Mouse (Mus musculus) MEL (cell line): Measurements from ENCODE around the gene Ext2. TPM values are rescaled to one million over a fixed set of nuclear protein-coding genes. Genes with fewer than 3 reads are reported as not detected.

ENCODE experiments used
- DNase-seq: peaks from one replicate; pipeline ENCODE4 v3.0.0; 2011; ENCODE audit warnings: low read depth, low spot score
- H3K27ac ChIP-seq: 2 replicates; pipeline ENCODE4 v1.5.1; 2012; ENCODE audit warnings: low read depth, mild to moderate bottlenecking, control low read depth, low read length, moderate library complexity; ENCODE audit not compliant: control insufficient read depth
- H3K27me3 ChIP-seq, 2 experiments: fragments of 150-350 bp in 1 of 2; sonication (generic) in 1 of 2; 2 replicates each; pipeline ENCODE4 v1.6.1; 2012; ENCODE audit warnings: low read length in 2 of 2, mild to moderate bottlenecking in 2 of 2, improper control_type of control experiment in 1 of 2, moderate library complexity in 1 of 2; ENCODE audit not compliant: insufficient read depth in 2 of 2, control insufficient read depth in 1 of 2
- H3K36me3 ChIP-seq, 2 experiments: 2 replicates each; pipeline ENCODE4 v1.6.1; 2012 to 2014; ENCODE audit warnings: low read length in 2 of 2, improper control_type of control experiment in 1 of 2, inconsistent platforms in 1 of 2, mild to moderate bottlenecking in 1 of 2; ENCODE audit not compliant: insufficient read depth in 2 of 2, control insufficient read depth in 1 of 2
- H3K4me1 ChIP-seq, 2 experiments: fragments of 150-350 bp in 1 of 2; sonication (generic) in 1 of 2; 2 replicates each; pipeline ENCODE4 v1.6.1; 2012; ENCODE audit warnings: low read length in 2 of 2, improper control_type of control experiment in 1 of 2, mild to moderate bottlenecking in 1 of 2; ENCODE audit not compliant: insufficient read depth in 2 of 2, control insufficient read depth in 1 of 2
- H3K4me3 ChIP-seq, 2 experiments: fragments of 150-350 bp in 1 of 2; sonication (generic) in 1 of 2; 2 replicates each; pipeline ENCODE4 v1.5.1; 2012; ENCODE audit warnings: low read depth in 2 of 2, low read length in 2 of 2, mild to moderate bottlenecking in 2 of 2, moderate library complexity in 2 of 2, control low read depth in 1 of 2, improper control_type of control experiment in 1 of 2; ENCODE audit not compliant: control insufficient read depth in 1 of 2, insufficient read depth in 1 of 2
- H3K79me2 ChIP-seq: 2 replicates; pipeline ENCODE4 v1.6.1; 2012; ENCODE audit warnings: mild to moderate bottlenecking, low read length, moderate library complexity; ENCODE audit not compliant: control insufficient read depth, poor library complexity, insufficient read depth
- H3K9ac ChIP-seq: 2 replicates; pipeline ENCODE4 v1.6.1; 2012; ENCODE audit warnings: low read depth, mild to moderate bottlenecking, control low read depth, low read length, moderate library complexity; ENCODE audit not compliant: control insufficient read depth, poor library complexity, severe bottlenecking
- H3K9me3 ChIP-seq: fragments of 150-350 bp; sonication (generic); replicated peaks from 2 replicates; pipeline ENCODE4 v1.6.1; 2012; ENCODE audit warnings: mild to moderate bottlenecking, low read length, improper control_type of control experiment, moderate library complexity; ENCODE audit not compliant: insufficient read depth
- BHLHE40 ChIP-seq: IDR thresholded peaks from 2 replicates; pipeline ENCODE4 v1.6.1; 2012; ENCODE audit warnings: low read depth, mild to moderate bottlenecking, inconsistent platforms, low read length, improper control_type of control experiment, borderline replicate concordance
- CHD2 ChIP-seq: IDR thresholded peaks from 2 replicates; pipeline ENCODE4 v1.6.1; 2011; ENCODE audit warnings: low read length, improper control_type of control experiment
- CTCF ChIP-seq, 3 experiments: IDR thresholded peaks in 2 of 3; conservative IDR thresholded peaks in 1 of 3; 2 replicates each; pipeline ENCODE4 v1.5.1; 2011 to 2012; ENCODE audit warnings: low read length in 3 of 3, low read depth in 2 of 3, mild to moderate bottlenecking in 2 of 3, improper control_type of control experiment in 1 of 3, inconsistent platforms in 1 of 3, mixed read lengths in 1 of 3, moderate library complexity in 1 of 3; ENCODE audit not compliant: control insufficient read depth in 1 of 3, insufficient read depth in 1 of 3, poor library complexity in 1 of 3, severe bottlenecking in 1 of 3
- ELF1 ChIP-seq: IDR thresholded peaks from 2 replicates; pipeline ENCODE4 v1.6.1; 2014; ENCODE audit warnings: low read depth, mild to moderate bottlenecking, inconsistent platforms, low read length, improper control_type of control experiment, moderate library complexity
- EP300 ChIP-seq, 2 experiments: IDR thresholded peaks; 2 replicates each; pipeline ENCODE4 v1.6.1; 2011; ENCODE audit warnings: improper control_type of control experiment in 2 of 2, low read length in 2 of 2, low read depth in 1 of 2, mild to moderate bottlenecking in 1 of 2
- ETS1 ChIP-seq: IDR thresholded peaks from 2 replicates; pipeline ENCODE4 v1.6.1; 2012; ENCODE audit warnings: low read depth, mild to moderate bottlenecking, inconsistent platforms, low read length, improper control_type of control experiment, moderate library complexity
- GABPA ChIP-seq: IDR thresholded peaks from 2 replicates; pipeline ENCODE4 v1.6.1; 2012; ENCODE audit warnings: low read depth, mild to moderate bottlenecking, inconsistent platforms, low read length, improper control_type of control experiment, moderate library complexity
- HCFC1 ChIP-seq: IDR thresholded peaks from 2 replicates; pipeline ENCODE4 v1.6.1; 2012; ENCODE audit warnings: low read depth, mild to moderate bottlenecking, inconsistent platforms, low read length, improper control_type of control experiment, moderate library complexity
- JUND ChIP-seq: IDR thresholded peaks from 2 replicates; pipeline ENCODE4 v1.6.1; 2011; ENCODE audit warnings: low read depth, mild to moderate bottlenecking, improper control_type of control experiment, low read length
- MAX ChIP-seq: IDR thresholded peaks from 2 replicates; pipeline ENCODE4 v1.6.1; 2011; ENCODE audit warnings: low read length, improper control_type of control experiment
- MAZ ChIP-seq: IDR thresholded peaks from 2 replicates; pipeline ENCODE4 v1.6.1; 2012; ENCODE audit warnings: low read depth, mild to moderate bottlenecking, inconsistent platforms, low read length, improper control_type of control experiment
- MXI1 ChIP-seq: IDR thresholded peaks from 2 replicates; pipeline ENCODE4 v1.6.1; 2011; ENCODE audit warnings: mild to moderate bottlenecking, low read depth, low read length, improper control_type of control experiment
- MYB ChIP-seq: IDR thresholded peaks from 2 replicates; pipeline ENCODE4 v1.6.1; 2011; ENCODE audit warnings: mild to moderate bottlenecking, low read depth, low read length, improper control_type of control experiment
- NELFE ChIP-seq: IDR thresholded peaks from 2 replicates; pipeline ENCODE4 v1.6.1; 2011; ENCODE audit warnings: low read depth, low read length, improper control_type of control experiment
- NRF1 ChIP-seq: IDR thresholded peaks from 2 replicates; pipeline ENCODE4 v1.6.1; 2014; ENCODE audit warnings: low read depth, mild to moderate bottlenecking, inconsistent platforms, low read length, improper control_type of control experiment, moderate library complexity; ENCODE audit not compliant: poor library complexity, insufficient read depth, severe bottlenecking
- POLR2AphosphoS5 ChIP-seq: IDR thresholded peaks from 2 replicates; pipeline ENCODE4 v1.6.1; 2012; ENCODE audit warnings: low read depth, borderline replicate concordance, mild to moderate bottlenecking, inconsistent platforms, low read length, moderate library complexity, mixed read lengths
- RAD21 ChIP-seq: IDR thresholded peaks from 2 replicates; pipeline ENCODE4 v1.6.1; 2011; ENCODE audit warnings: mild to moderate bottlenecking, low read depth, low read length, improper control_type of control experiment
- RCOR1 ChIP-seq: IDR thresholded peaks from 2 replicates; pipeline ENCODE4 v1.6.1; 2012; ENCODE audit warnings: low read depth, mild to moderate bottlenecking, inconsistent platforms, low read length, improper control_type of control experiment
- SIN3A ChIP-seq: IDR thresholded peaks from 2 replicates; pipeline ENCODE4 v1.6.1; 2012; ENCODE audit warnings: low read length, improper control_type of control experiment, inconsistent platforms
- SMC3 ChIP-seq: IDR thresholded peaks from 2 replicates; pipeline ENCODE4 v1.6.1; 2011; ENCODE audit warnings: low read depth, low read length, improper control_type of control experiment
- TBP ChIP-seq: IDR thresholded peaks from 2 replicates; pipeline ENCODE4 v1.8.0; 2011; ENCODE audit warnings: low read depth, low read length, improper control_type of control experiment
- TCF12 ChIP-seq: IDR thresholded peaks from 2 replicates; pipeline ENCODE4 v1.6.1; 2014; ENCODE audit warnings: low read depth, mild to moderate bottlenecking, inconsistent platforms, low read length, improper control_type of control experiment, moderate library complexity
- UBTF ChIP-seq: IDR thresholded peaks from 2 replicates; pipeline ENCODE4 v1.6.1; 2012; ENCODE audit warnings: low read depth, mild to moderate bottlenecking, inconsistent platforms, low read length, improper control_type of control experiment, moderate library complexity, borderline replicate concordance; ENCODE audit not compliant: insufficient read depth
- USF1 ChIP-seq: IDR thresholded peaks from 2 replicates; pipeline ENCODE4 v1.6.1; 2014; ENCODE audit warnings: low read depth, mild to moderate bottlenecking, inconsistent platforms, low read length, improper control_type of control experiment, moderate library complexity
- USF2 ChIP-seq, 2 experiments: IDR thresholded peaks; 2 replicates each; pipeline ENCODE4 v1.6.1; 2011 to 2012; ENCODE audit warnings: improper control_type of control experiment in 2 of 2, low read length in 2 of 2, borderline replicate concordance in 1 of 2, inconsistent platforms in 1 of 2, low read depth in 1 of 2, mild to moderate bottlenecking in 1 of 2; ENCODE audit not compliant: insufficient read depth in 1 of 2
- ZKSCAN1 ChIP-seq: IDR thresholded peaks from 2 replicates; pipeline ENCODE4 v1.6.1; 2012; ENCODE audit warnings: low read depth, mild to moderate bottlenecking, inconsistent platforms, low read length, improper control_type of control experiment, moderate library complexity
- ZMIZ1 ChIP-seq: IDR thresholded peaks from 2 replicates; pipeline ENCODE4 v1.6.1; 2012; ENCODE audit warnings: low read depth, mild to moderate bottlenecking, inconsistent platforms, low read length, improper control_type of control experiment, moderate library complexity
- polyA plus RNA-seq, 2 experiments: library from polyadenylated mRNA; stranded (reverse) in 1 of 2; unstranded in 1 of 2; fragments of >175 nt in 1 of 2; fragments of >200 nt in 1 of 2; gene quantifications; 2 replicates each; pipeline versions ENCODE4 v1.2.1 to v1.2.4; 2012; ENCODE audit warnings: low replicate concordance in 2 of 2, low read depth in 1 of 2; ENCODE audit not compliant: insufficient read length in 2 of 2, insufficient read depth in 1 of 2, missing spikeins in 1 of 2
- total RNA-seq: library from RNA; depleted of rRNA; stranded (reverse); fragments of 300-350 nt; gene quantifications from 2 replicates; pipeline ENCODE4 v1.2.3, GENCODE M21; 2012

Ext2 gene
- total and polyA plus RNA-seq, 3 experiments, result 33.7 to 66.8 TPM; not detected in 1

- H3K4me1 ChIP-seq, result no peaks in the 10 kb centered on the region
- no peak overlapping the region for H3K9ac ChIP-seq
- H3K4me3 ChIP-seq, result no peak overlapping the region
- H3K27ac ChIP-seq, result no peak overlapping the region
- no peak for TF ChIP-seq TCF12
- no peak for TF ChIP-seq SMC3
- no peak for TF ChIP-seq UBTF
- TF ChIP-seq ZKSCAN1, result no peak
- TF ChIP-seq NRF1, result no peak
- TF ChIP-seq JUND, result no peak
- TF ChIP-seq MAX, result no peak
- TF ChIP-seq MYB, result no peak
- TF ChIP-seq ZMIZ1, result no peak
- TF ChIP-seq ELF1, result no peak
- TF ChIP-seq HCFC1, result no peak
- no peak for TF ChIP-seq GABPA
- no peak for TF ChIP-seq BHLHE40
- TF ChIP-seq SIN3A, result no peak
- TF ChIP-seq, all 39 proteins: peak for 0
- DNase-seq, result no peak
- no peaks in the 10 kb centered on the region for H3K79me2 ChIP-seq
- H3K9me3 ChIP-seq, result no peaks in the 10 kb centered on the region
- no peaks in the 10 kb centered on the region; a peak in 1 of 4 replicates for H3K36me3 ChIP-seq
- no peaks in the 10 kb centered on the region for H3K27me3 ChIP-seq
Measured at GRCm38 (mm10) chr2:93702936-93703926, 119.1 kb downstream of the Ext2 start.

DNA sequence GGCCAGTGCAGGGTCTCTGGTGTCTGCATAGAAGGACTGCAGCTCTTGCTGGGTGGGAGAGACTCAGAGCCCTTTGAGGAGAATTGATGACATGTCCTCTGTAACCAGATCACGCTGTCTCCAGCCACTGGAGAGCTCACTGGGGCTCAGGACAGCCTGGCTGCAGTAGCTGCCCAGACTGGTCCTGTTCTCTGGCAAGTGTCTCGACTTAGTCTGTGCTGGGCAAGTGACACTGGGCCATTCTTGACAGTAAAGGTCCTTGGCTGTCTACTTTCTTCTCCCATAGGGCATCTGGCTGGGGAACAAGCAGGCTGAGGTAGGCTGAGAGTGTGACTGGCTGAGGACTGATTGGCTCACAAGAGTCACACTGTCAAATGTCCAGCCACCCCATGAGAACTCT is 123.0 kb downstream of the Ext2 start:
- H3K27ac ChIP-seq, result no peak overlapping the region
- no peaks in the 10 kb centered on the region for H3K9me3 ChIP-seq
- H3K9ac ChIP-seq, result no peak overlapping the region
- H3K4me1 ChIP-seq, result no peaks in the 10 kb centered on the region
- no peak overlapping the region for H3K4me3 ChIP-seq
- TF ChIP-seq JUND, result no peak
- TF ChIP-seq USF1, result no peak
- no peak for TF ChIP-seq ETS1
- no peak for TF ChIP-seq USF2 (IDR thresholded peaks at IDR 0.05; ENCODE audit: borderline replicate concordance in 1 of 2, insufficient read depth in 1 of 2, low read depth in 1 of 2, low read length in 2 of 2)
- TF ChIP-seq MAX, result no peak
- TF ChIP-seq TBP, result no peak
- TF ChIP-seq POLR2AphosphoS5, result no peak
- no peak for TF ChIP-seq CHD2
- TF ChIP-seq RCOR1, result no peak
- no peak for TF ChIP-seq CTCF (IDR thresholded peaks at IDR 0.05 in 2 of 3, conservative IDR thresholded peaks at IDR 0.05 in 1 of 3; ENCODE audit: control insufficient read depth in 1 of 3, insufficient read depth in 1 of 3, low read depth in 2 of 3, low read length in 3 of 3, poor library complexity in 1 of 3, severe bottlenecking in 1 of 3)
- no peak for TF ChIP-seq SIN3A
- TF ChIP-seq MXI1, result no peak
- no peak for TF ChIP-seq RAD21
- no peak for TF ChIP-seq NELFE
- TF ChIP-seq EP300 (IDR thresholded peaks at IDR 0.05; ENCODE audit: low read depth in 1 of 2, low read length in 2 of 2), result no peak
- TF ChIP-seq MAZ, result no peak
- no peak for TF ChIP-seq GABPA
- H3K36me3 ChIP-seq, result no peaks in the 10 kb centered on the region; a peak in 1 of 4 replicates
- DNase-seq, result no peak
- H3K27me3 ChIP-seq, result no peaks in the 10 kb centered on the region
- H3K79me2 ChIP-seq, result no peaks in the 10 kb centered on the region
